Mouse (Mus musculus) liver, embryonic 16.5 days (tissue): ENCODE results near the gene Pate3. TPM values are rescaled to one million over a fixed set of nuclear protein-coding genes. Genes with fewer than 3 reads are reported as not detected.
"Not testable (repeated sequence)": the region's sequence is repeated elsewhere in the genome, so short reads cannot be mapped to it uniquely, and the experiment has no call there.

Source experiments
- ATAC-seq: fragments of 200-750 bp; cut with Nextera tagmentation; 2 replicates; pipeline ENCODE4 v1.8.0; 2017; ENCODE audit warnings: low read depth, mild to moderate bottlenecking, moderate number of reproducible peaks, moderate library complexity
- H3K27ac ChIP-seq: fragments of 300-500 bp; sonication (generic); 2 replicates; pipeline ENCODE4 v1.5.1; 2014; ENCODE audit warnings: mild to moderate bottlenecking, low read length
- H3K27me3 ChIP-seq: fragments of 300-500 bp; sonication (generic); 2 replicates; pipeline ENCODE4 v1.6.1; 2014; ENCODE audit warnings: low read depth, low read length, mixed read lengths; ENCODE audit not compliant: control insufficient read depth, insufficient read depth
- H3K36me3 ChIP-seq: fragments of 300-500 bp; sonication (generic); 2 replicates; pipeline ENCODE4 v1.6.1; 2014; ENCODE audit warnings: mild to moderate bottlenecking; ENCODE audit not compliant: control insufficient read depth, insufficient read depth
- H3K4me1 ChIP-seq: fragments of 300-500 bp; sonication (generic); 2 replicates; pipeline ENCODE4 v1.6.1; 2014; ENCODE audit warnings: low read depth, low read length, mixed read lengths; ENCODE audit not compliant: control insufficient read depth
- H3K4me2 ChIP-seq: fragments of 300-500 bp; sonication (generic); 2 replicates; pipeline ENCODE4 v1.6.1; 2014; ENCODE audit warnings: low read depth, low read length, mixed read lengths
- H3K4me3 ChIP-seq: fragments of 300-500 bp; sonication (generic); 2 replicates; pipeline ENCODE4 v1.5.1; 2014; ENCODE audit warnings: low read depth, mild to moderate bottlenecking, low read length
- H3K9ac ChIP-seq: fragments of 300-500 bp; sonication (generic); 2 replicates; pipeline ENCODE4 v1.6.1; 2014; ENCODE audit warnings: low read depth, low read length
- H3K9me3 ChIP-seq: fragments of 300-500 bp; sonication (generic); replicated peaks from 2 replicates; pipeline ENCODE4 v1.6.1; 2016; ENCODE audit warnings: low read length; ENCODE audit not compliant: control insufficient read depth
- WGBS: fragments of 180-500 bp; shearing (Covaris S2); extraction: QIAGEN DNeasy Blood & Tissue Kit; methylation state at CpG from one replicate; pipeline ENCODE4 v1.1.7; 2014; ENCODE audit not compliant: insufficient replicate concordance; 5-methylcytosine and 5-hydroxymethylcytosine counted together
- polyA plus RNA-seq: library from polyadenylated mRNA; unstranded; fragments of >200 nt; fragmentation: Nextera tagmentation; extraction: Ambion mirVana; gene quantifications from 2 replicates; pipeline ENCODE4 v1.2.1, GENCODE M21; 2015

The Pate3 gene
- polyA plus RNA-seq, result not detected in 2 replicates

GRCm38 (mm10) chr9:35648102-35648501, at the start of gene Pate3:
Pate3 (minus strand) TSS chr9:35648202.
- WGBS, result 31% methylated on average over 1 of the region's 1 CpGs
- no peak within 1 kb of the TSS for H3K27ac ChIP-seq
- ATAC-seq, result no peak
- H3K9me3 ChIP-seq, result no peaks in the 10 kb centered on the region
- H3K4me2 ChIP-seq, result no peak within 1 kb of the TSS
- no peaks in the 10 kb centered on the region for H3K36me3 ChIP-seq
- H3K4me3 ChIP-seq, result no peak within 1 kb of the TSS
- no peak within 1 kb of the TSS for H3K9ac ChIP-seq
- no peaks in the 10 kb centered on the region for H3K27me3 ChIP-seq
- H3K4me1 ChIP-seq, result no peaks in the 10 kb centered on the region

DNA sequence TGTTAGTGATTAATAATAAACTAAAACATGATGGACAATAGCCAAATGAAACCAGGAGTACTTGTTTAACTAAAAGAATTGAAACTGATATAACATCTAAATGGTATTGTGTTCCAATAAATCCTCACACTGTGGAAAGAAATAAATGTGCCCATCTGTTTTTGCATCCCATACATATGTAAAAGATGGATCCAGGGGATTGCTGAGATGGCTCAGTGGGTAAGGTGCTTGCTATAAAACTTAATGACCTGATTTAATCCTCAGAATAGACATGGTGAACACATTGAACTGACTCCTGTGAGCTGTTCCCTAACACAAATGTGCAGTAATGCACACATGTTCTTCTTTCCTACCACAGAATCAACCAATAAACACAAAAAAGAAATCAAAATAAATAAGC, 43.9 kb upstream of the Pate3 start:
- Histone ChIP-seq H3K27me3 (no peaks in the 10 kb centered on the region), H3K9ac (no peak overlapping the region), H3K4me3 (no peak overlapping the region), H3K36me3 (no peaks in the 10 kb centered on the region), H3K4me2 (no peak overlapping the region), H3K27ac (no peak overlapping the region), H3K4me1 (no peaks in the 10 kb centered on the region), H3K9me3 (no peaks in the 10 kb centered on the region)
- no peak for ATAC-seq

DNA sequence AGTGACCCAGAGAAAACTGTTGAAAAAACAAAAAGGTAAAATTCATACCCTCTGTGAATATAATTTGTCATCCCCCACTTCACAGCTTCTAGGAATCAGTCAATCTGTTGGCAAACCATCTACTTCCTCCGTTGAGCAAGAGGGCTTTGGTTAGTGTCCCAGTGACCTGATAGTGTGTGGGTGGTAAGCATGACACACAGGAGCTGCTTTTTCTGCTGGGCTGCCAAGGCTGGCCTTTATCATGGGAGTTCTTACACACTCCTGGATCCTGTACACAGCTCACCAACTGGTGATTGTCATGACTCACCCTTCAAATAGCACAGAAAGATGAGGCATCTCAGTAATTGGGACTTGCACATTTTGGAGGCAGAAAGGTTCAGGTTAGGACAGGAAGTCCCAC, 39.0 kb upstream of the Pate3 start, which contains the start of gene Pate1:
TSS of gene Pate1 (minus strand) at position 378 of the 400 bp plus-strand sequence.
- H3K9ac ChIP-seq, result no peak within 1 kb of the TSS
- H3K9me3 ChIP-seq, result no peaks in the 10 kb centered on the region
- H3K27me3 ChIP-seq, result no peaks in the 10 kb centered on the region
- H3K4me1 ChIP-seq, result no peaks in the 10 kb centered on the region
- WGBS, result 31% methylated on average over 1 of the region's 1 CpGs
- ATAC-seq, result no peak
- H3K36me3 ChIP-seq, result no peaks in the 10 kb centered on the region
- no peak within 1 kb of the TSS for H3K27ac ChIP-seq
- no peak within 1 kb of the TSS for H3K4me2 ChIP-seq
- H3K4me3 ChIP-seq, result no peak within 1 kb of the TSS

- Histone ChIP-seq H3K4me1 (no peaks in the 10 kb centered on the region), H3K9ac (no peak overlapping the region), H3K27ac (no peak overlapping the region), H3K36me3 (no peaks in the 10 kb centered on the region), H3K9me3 (no peaks in the 10 kb centered on the region; the same call in 1 of the 2 replicates), H3K4me2 (no peak overlapping the region), H3K27me3 (no peaks in the 10 kb centered on the region), H3K4me3 (no peak overlapping the region)
- ATAC-seq, result no peak
- 54% methylated on average over 2 of the region's 2 CpGs for WGBS
Observed at GRCm38 (mm10) chr9:35673557-35673956, 25.6 kb upstream of the Pate3 start.

GRCm38 (mm10) chr9:35632981-35633380, 15.0 kb downstream of the Pate3 start:
- WGBS, result 58% methylated on average over 1 of the region's 1 CpGs

DNA sequence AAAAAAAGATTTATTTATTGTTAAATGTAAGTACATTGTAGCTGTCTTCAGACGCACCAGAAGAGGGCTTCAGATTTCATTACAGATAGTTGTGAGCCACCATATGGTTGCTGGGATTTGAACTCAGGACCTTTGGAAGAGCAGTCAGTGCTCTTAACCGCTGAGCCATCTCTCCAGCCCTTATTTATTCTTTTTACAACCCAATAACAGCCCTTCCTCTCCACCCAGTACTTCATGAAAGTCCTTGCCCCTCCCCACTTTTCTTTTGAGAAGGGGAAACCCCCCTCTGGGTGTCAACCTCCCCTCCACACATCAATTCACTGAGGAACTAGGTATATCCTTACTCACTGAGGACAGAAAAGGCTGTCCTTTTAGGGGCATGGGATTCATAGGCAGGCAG, 31.2 kb downstream of the Pate3 start:
- not testable (repeated sequence) for H3K27me3 ChIP-seq, ATAC-seq, H3K4me1 ChIP-seq, H3K4me2 ChIP-seq, H3K9ac ChIP-seq, H3K36me3 ChIP-seq, H3K4me3 ChIP-seq, H3K9me3 ChIP-seq, H3K27ac ChIP-seq
- 44% methylated on average over 2 of the region's 2 CpGs for WGBS

More at GRCm38 (mm10) chr9:35632981-35633380, 15.0 kb downstream of the Pate3 start:
- ATAC-seq, result no peak
- Histone ChIP-seq H3K9ac (no peak overlapping the region), H3K4me3 (no peak overlapping the region), H3K27me3 (no peaks in the 10 kb centered on the region), H3K9me3 (no peaks in the 10 kb centered on the region), H3K27ac (no peak overlapping the region), H3K36me3 (no peaks in the 10 kb centered on the region), H3K4me1 (no peaks in the 10 kb centered on the region), H3K4me2 (no peak overlapping the region)

- Histone ChIP-seq H3K4me1 (no peaks in the 10 kb centered on the region), H3K4me3 (no peak overlapping the region), H3K36me3 (no peaks in the 10 kb centered on the region), H3K27ac (no peak overlapping the region), H3K9me3 (no peaks in the 10 kb centered on the region), H3K4me2 (no peak overlapping the region), H3K9ac (no peak overlapping the region), H3K27me3 (no peaks in the 10 kb centered on the region)
- ATAC-seq, result no peak
- 18% methylated on average over 2 of the region's 2 CpGs for WGBS
Observed at GRCm38 (mm10) chr9:35614005-35614404, 34.0 kb downstream of the Pate3 start.

- Histone ChIP-seq H3K4me2 (no peak within 1 kb of the TSS), H3K36me3 (no peaks in the 10 kb centered on the region), H3K9ac (no peak within 1 kb of the TSS), H3K27ac (no peak within 1 kb of the TSS), H3K9me3 (no peaks in the 10 kb centered on the region), H3K4me1 (no peaks in the 10 kb centered on the region), H3K27me3 (no peaks in the 10 kb centered on the region), H3K4me3 (no peak within 1 kb of the TSS)
- WGBS, result 36% methylated on average over 1 of the region's 1 CpGs
- no peak for ATAC-seq
Observed at GRCm38 (mm10) chr9:35611841-35612240, 36.2 kb downstream of the Pate3 start, which contains the start of gene Pate4. Pate4 (minus strand) TSS chr9:35611941.

DNA sequence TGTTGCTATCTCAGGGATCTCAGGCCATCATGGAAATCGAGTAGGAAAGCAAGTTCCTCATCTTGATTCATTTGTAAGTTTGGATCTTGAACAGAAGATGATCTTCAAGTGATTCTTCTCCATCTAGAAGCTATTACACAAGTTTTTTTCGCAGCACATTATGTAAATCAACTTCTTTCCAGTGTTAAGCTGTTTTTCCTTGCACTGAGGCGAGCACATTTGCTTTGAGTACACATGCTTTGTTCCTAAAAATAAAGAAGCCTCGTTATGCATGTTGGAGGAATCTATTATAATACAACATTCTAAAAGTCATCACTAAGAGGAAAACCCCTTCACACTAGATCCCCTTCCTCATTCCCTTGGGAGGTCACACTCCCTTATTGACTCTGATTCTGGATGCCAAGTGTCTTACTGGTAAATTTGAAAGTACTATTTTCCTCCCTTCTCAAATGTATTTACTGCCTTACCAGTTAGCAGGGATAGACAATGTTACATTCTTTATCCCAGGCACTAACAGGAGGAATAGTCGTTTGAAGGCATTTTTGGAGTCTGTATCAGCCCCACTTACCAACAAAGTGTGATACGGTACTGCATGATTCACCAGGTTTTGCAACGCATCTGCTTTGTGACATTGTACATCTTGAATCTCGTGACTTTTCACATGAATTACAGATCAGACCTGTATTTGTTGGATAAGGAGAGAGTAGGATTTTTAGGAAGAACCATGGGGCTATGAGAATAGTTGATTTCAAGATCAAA, 40.2 kb downstream of the Pate3 start:
- no peaks in the 10 kb centered on the region for H3K36me3 ChIP-seq
- H3K9me3 ChIP-seq, result no peaks in the 10 kb centered on the region
- H3K4me3 ChIP-seq, result no peak overlapping the region
- WGBS, result 50% methylated on average over 8 of the region's 8 CpGs
- H3K27ac ChIP-seq, result no peak overlapping the region
- no peaks in the 10 kb centered on the region for H3K4me1 ChIP-seq
- H3K27me3 ChIP-seq, result no peaks in the 10 kb centered on the region
- H3K9ac ChIP-seq, result no peak overlapping the region
- no peak overlapping the region for H3K4me2 ChIP-seq
- ATAC-seq, result no peak
